Mouse (Mus musculus) MEL-GATA-1-ER (cell line): ENCODE measurements around the gene Fmo1.

Experiments used
- DNase-seq: peaks from one replicate; pipeline ENCODE4 v3.0.0-alpha.2; 2012; ENCODE audit warnings: low read depth; ENCODE audit errors: extremely low read depth

The Fmo1 gene

GRCm38 (mm10) chr1:162866280-162866681, at the start of gene Fmo1:
Fmo1 (minus strand) TSS chr1:162866610.
- no peak for DNase-seq

- DNase-seq: no peak
Observed at GRCm38 (mm10) chr1:162914932-162915556, 48.6 kb upstream of the Fmo1 start.

GRCm38 (mm10) chr1:162912085-162912484, 45.7 kb upstream of the Fmo1 start:
- no peak for DNase-seq

- no peak for DNase-seq
Observed at GRCm38 (mm10) chr1:162901879-162902278, 35.5 kb upstream of the Fmo1 start.

- no peak for DNase-seq
Observed at GRCm38 (mm10) chr1:162897838-162898811, 31.7 kb upstream of the Fmo1 start, which contains the start of gene Fmo2. Fmo2 (minus strand) TSS chr1:162898726.

GRCm38 (mm10) chr1:162895900-162896299, 29.5 kb upstream of the Fmo1 start:
- DNase-seq: peak; percentile 25

GRCm38 (mm10) chr1:162893014-162893413, 26.6 kb upstream of the Fmo1 start:
- no peak for DNase-seq

GRCm38 (mm10) chr1:162891980-162892451, 25.6 kb upstream of the Fmo1 start:
- DNase-seq: no peak

GRCm38 (mm10) chr1:162888646-162889045, 22.2 kb upstream of the Fmo1 start:
- no peak for DNase-seq

- no peak for DNase-seq
Observed at GRCm38 (mm10) chr1:162887644-162888043, 21.2 kb upstream of the Fmo1 start.

GRCm38 (mm10) chr1:162886138-162886816, 19.9 kb upstream of the Fmo1 start:
- no peak for DNase-seq

- no peak for DNase-seq
Observed at GRCm38 (mm10) chr1:162882681-162883080, 16.3 kb upstream of the Fmo1 start.

GRCm38 (mm10) chr1:162879595-162880369, 13.4 kb upstream of the Fmo1 start:
- DNase-seq: peak; percentile 18

- DNase-seq: no peak
Observed at GRCm38 (mm10) chr1:162875091-162875490, 8.7 kb upstream of the Fmo1 start.

- no peak for DNase-seq
Observed at GRCm38 (mm10) chr1:162871701-162872311, 5.4 kb upstream of the Fmo1 start.

GRCm38 (mm10) chr1:162870978-162871377, 4.6 kb upstream of the Fmo1 start:
- DNase-seq: no peak

GRCm38 (mm10) chr1:162867396-162867795, 986 bp upstream of the Fmo1 start:
- DNase-seq: no peak

- DNase-seq: no peak
Observed at GRCm38 (mm10) chr1:162865493-162865830, 948 bp downstream of the Fmo1 start.

- DNase-seq: no peak
Observed at GRCm38 (mm10) chr1:162864816-162865492, 1.5 kb downstream of the Fmo1 start.

GRCm38 (mm10) chr1:162864279-162864678, 2.1 kb downstream of the Fmo1 start:
- no peak for DNase-seq
